Mouse (Mus musculus) effector memory CD4-positive, alpha-beta T cell, adult 5 months (primary cell): ENCODE data around the gene Itga1. TPM values are rescaled to one million over a fixed set of nuclear protein-coding genes. Genes with fewer than 3 reads are reported as not detected.

Source experiments
- polyA plus RNA-seq: library from polyadenylated mRNA; unstranded; fragments of 100-300 nt; shearing (Covaris generic); gene quantifications from one replicate; pipeline ENCODE4 v1.2.1, GENCODE M21; 2017

Gene Itga1
- polyA plus RNA-seq: 7.8 TPM

DNA sequence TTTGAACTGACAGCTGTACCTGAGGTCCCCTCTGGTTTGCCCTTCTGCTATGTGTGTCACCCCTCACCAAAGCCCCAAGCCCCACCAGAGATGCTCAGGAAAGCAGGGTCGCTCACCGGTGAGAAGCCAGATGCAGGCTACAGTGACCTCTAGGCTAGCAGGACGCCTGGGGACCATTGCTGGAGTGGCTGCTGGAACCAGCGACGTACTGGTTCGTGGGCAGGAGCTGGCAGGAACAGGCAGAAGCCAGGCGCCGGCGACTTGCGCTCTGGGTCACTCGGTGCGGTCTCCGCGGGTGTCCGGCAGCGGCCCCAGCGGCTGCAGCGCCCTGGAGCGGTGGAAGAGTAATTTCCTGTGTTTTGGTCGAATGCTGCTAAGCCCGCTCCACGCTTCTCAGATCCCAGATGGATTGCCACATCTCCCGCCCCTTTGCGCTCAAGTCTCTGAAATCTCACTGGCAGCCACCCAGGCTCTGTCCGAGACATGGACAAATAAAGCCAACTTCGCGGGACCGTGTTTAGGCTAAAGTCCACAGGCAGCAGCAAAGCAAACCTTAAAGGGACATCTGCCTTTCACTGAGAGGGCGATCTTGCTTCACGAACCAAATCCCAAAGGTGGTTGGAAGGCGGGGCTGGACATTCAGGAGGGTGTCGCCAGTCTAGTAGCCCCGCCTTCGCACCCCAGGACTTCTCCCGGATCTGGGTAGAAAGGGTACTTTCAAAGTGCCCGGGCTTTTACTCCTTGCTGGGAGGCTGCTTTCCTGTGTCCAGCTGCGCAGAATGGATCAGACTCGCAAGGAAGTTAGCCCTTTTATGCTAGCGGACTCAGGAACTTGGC, at the start of gene Itga1, which contains the start of gene Gm49395:
Itga1 (minus strand) TSS at position 610 of the 837 bp plus-strand sequence.
Gm49395 (minus strand) TSS at position 567 of the 837 bp plus-strand sequence.

DNA sequence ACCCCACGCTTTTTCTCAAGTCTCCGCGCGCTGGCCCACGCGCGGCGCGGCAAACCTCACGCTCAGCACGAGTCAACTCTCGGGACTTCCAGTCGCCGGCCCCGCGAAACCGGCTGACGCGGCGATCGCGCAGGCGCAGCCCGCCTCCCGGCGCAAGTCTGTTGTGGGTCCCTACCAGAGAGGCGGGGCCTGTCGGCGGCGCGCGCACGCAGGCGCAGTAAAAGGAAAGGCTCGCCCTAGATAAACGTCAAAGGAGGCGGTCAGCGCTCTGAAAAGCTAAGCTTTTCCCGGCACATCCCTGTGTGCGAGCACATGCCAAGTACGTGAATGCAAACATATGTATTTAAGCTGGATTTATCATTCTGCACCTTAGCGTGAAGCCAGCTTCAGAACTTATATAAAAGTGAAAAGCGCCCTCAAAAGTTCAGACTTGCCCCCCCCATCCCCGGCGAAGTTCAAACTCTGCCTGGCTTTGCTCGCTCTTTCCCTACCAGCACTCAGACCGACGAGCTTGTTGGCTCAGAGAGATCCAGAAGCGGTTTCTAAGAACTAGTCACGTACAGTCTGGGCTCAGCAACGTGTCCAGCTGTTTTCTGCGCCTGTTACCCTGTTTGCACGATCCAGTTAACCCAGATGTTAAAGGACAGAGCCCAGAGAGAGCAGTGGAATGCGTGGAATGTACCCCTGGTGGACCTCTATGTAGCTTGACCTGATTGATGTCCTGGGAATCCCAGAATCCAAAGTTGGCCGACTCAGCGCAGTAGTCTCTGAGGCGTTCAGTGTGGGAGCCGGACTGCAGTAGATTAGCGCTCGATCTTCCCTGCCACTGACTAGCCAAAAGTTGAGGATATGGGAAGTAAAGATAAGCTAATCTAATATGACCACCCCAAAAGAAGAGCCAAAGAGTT, 11.4 kb downstream of the Itga1 start, which contains the start of gene Pelo:
Pelo (minus strand) TSS at position 118 of the 908 bp plus-strand sequence.

DNA sequence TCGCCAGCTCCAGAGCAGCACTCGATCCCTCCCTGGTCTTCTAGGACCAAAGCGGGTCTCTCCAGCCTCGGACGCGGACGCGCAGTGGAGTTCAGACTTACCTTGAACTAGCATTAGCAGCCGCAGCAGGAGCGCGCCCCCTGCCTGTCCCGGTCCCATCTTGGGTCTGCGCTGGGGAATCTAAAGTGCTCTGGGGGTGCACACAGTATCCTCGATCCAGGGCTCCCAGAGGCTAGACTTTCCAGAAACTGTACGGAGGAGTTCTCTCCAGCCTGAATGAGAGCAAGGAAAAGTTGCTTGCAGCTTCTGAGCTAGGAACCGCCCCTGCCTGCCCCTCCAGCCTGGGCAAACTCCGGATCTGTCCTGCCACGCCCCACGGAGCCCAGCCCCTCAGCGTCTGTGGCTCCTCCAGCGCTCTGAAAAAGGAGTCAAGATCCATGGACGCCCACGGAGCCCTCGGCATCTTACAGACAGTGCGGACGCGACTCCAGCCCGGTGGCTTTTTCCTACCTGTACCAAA, 169.9 kb downstream of the Itga1 start, which contains the start of gene Itga2:
Itga2 (minus strand) TSS at position 326 of the 520 bp plus-strand sequence.

Other genes with a start within 250 kb of the Itga1 start
- gene Itga2, start 169.9 kb downstream of the Itga1 start, polyA plus RNA-seq: 0.31 TPM
- gene Pelo, start 11.8 kb downstream of the Itga1 start, polyA plus RNA-seq: 4.9 TPM
- 5.0 TPM for gene Gm49395, start within 50 bp of the Itga1 start, polyA plus RNA-seq